Mouse (Mus musculus) kidney, adult 2 months (tissue): ENCODE measurements at regions not wholly inside any gene's neighbourhood (a gene's known extent, or its start where the extent isn't known, plus 50 kb on each side); places are given as distances from the start of the nearest gene placed in this dataset.

ENCODE experiments used
- CTCF ChIP-seq: fragments of 200-500 bp; conservative IDR thresholded peaks from 2 replicates; pipeline ENCODE4 v1.5.1; 2011; ENCODE audit warnings: low read depth, mild to moderate bottlenecking, control low read depth, low read length, moderate library complexity, mixed read lengths; ENCODE audit not compliant: insufficient read depth, insufficient read length
- POLR2A ChIP-seq: fragments of 200-500 bp; IDR thresholded peaks from one replicate; pipeline ENCODE4 v1.6.1; 2011; ENCODE audit warnings: low read depth, low read length, control low read depth

DNA sequence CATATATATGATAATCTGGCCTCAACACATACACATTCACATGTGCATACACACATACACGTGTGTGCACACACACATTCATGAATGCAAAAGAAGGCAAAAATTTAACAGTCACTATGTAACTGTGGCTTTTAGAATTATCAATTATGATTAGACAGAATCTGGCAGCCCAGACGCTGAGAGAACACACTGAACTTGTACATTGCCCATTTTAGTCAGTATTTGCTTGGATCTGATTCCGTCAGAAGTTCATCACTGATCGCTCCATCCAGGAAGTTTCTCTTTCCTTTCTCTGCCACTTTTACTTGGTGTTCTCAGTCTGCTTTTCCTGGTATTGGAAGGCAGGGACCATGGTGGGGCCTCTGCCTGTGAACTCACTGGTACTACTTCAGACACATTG is 719.5 kb downstream of the Cypt12 start:
- TF ChIP-seq CTCF = no peak
- no peak for TF ChIP-seq POLR2A
